Mouse (Mus musculus): ENCODE measurements around the gene Igfbp5. TPM values are rescaled to one million over a fixed set of nuclear protein-coding genes. Genes with fewer than 3 reads are reported as not detected.

Gene Igfbp5
- polyA plus RNA-seq, 1 experiment = 5.5 TPM

- WGBS = 81% methylated on average over 10 of the region's 10 CpGs
Measured at GRCm38 (mm10) chr1:72868429-72869215, 6.1 kb downstream of the Igfbp5 start.

GRCm38 (mm10) chr1:72867346-72867745, 7.3 kb downstream of the Igfbp5 start:
- Histone ChIP-seq H3K36me3 (ENCODE audit: control insufficient read depth, insufficient read depth, low read length) (no peaks in the 10 kb centered on the region), H3K27ac (ENCODE audit: insufficient read depth, low read depth, low read length) (no peak overlapping the region), H3K27me3 (ENCODE audit: control insufficient read depth, insufficient read depth, low read length) (no peaks in the 10 kb centered on the region; the same call in 1 of the 2 replicates), H3K4me3 (ENCODE audit: low read depth, low read length) (no peak overlapping the region), H3K4me1 (ENCODE audit: control insufficient read depth, insufficient read depth, insufficient read length, low read length) (peaks cover 14% of the 10 kb centered on the region)
- 67% methylated on average over 1 of the region's 1 CpGs for WGBS
- no peak for TF ChIP-seq CTCF (IDR thresholded peaks at IDR 0.05; ENCODE audit: extremely low read depth, insufficient read length, insufficient replicate concordance, low read depth, low read length)
- TF ChIP-seq POLR2A (IDR thresholded peaks at IDR 0.05; ENCODE audit: low read depth, low read length) = no peak

More at GRCm38 (mm10) chr1:72868429-72869215, 6.1 kb downstream of the Igfbp5 start:
- Histone ChIP-seq H3K4me1 (ENCODE audit: control insufficient read depth, insufficient read depth, insufficient read length, low read length) (peaks cover 14% of the 10 kb centered on the region), H3K27ac (ENCODE audit: insufficient read depth, low read depth, low read length) (no peak overlapping the region), H3K4me3 (ENCODE audit: low read depth, low read length) (no peak overlapping the region), H3K27me3 (ENCODE audit: control insufficient read depth, insufficient read depth, low read length) (peaks cover 10% of the 10 kb centered on the region), H3K36me3 (ENCODE audit: control insufficient read depth, insufficient read depth, low read length) (no peaks in the 10 kb centered on the region)
- TF ChIP-seq POLR2A (IDR thresholded peaks at IDR 0.05; ENCODE audit: low read depth, low read length) (no peak), CTCF (IDR thresholded peaks at IDR 0.05; ENCODE audit: extremely low read depth, insufficient read length, insufficient replicate concordance, low read depth, low read length) (no peak)

DNA sequence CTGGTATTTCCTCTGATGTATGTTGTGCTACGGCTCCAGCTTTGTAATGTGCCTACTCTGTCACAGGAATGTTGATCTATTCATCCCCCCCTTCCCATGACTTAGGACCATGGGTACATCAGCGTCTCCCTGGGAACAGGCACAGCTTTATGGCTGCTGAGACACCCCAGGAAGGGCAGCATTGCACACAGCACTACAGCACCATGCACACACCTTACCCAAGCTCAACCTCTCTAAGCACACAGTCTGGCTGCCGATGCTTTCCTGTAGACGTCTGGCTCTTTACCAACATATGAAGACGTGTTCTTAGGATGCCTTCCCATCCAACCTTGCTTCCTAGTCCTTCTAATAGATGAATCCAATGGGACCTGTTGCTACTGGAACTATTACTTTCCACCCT, 8.3 kb downstream of the Igfbp5 start:
- no peak for TF ChIP-seq POLR2A (IDR thresholded peaks at IDR 0.05; ENCODE audit: low read depth, low read length)
- no peak for TF ChIP-seq CTCF (IDR thresholded peaks at IDR 0.05; ENCODE audit: extremely low read depth, insufficient read length, insufficient replicate concordance, low read depth, low read length)
- Histone ChIP-seq H3K4me1 (ENCODE audit: control insufficient read depth, insufficient read depth, insufficient read length, low read length) (peaks cover 11% of the 10 kb centered on the region), H3K27ac (ENCODE audit: insufficient read depth, low read depth, low read length) (no peak overlapping the region), H3K4me3 (ENCODE audit: low read depth, low read length) (no peak overlapping the region), H3K36me3 (ENCODE audit: control insufficient read depth, insufficient read depth, low read length) (no peaks in the 10 kb centered on the region), H3K27me3 (ENCODE audit: control insufficient read depth, insufficient read depth, low read length) (no peaks in the 10 kb centered on the region)
- 74% methylated on average over 5 of the region's 5 CpGs for WGBS

GRCm38 (mm10) chr1:72865900-72866299, 8.8 kb downstream of the Igfbp5 start:
- H3K36me3 ChIP-seq (ENCODE audit: control insufficient read depth, insufficient read depth, low read length) = no peaks in the 10 kb centered on the region
- H3K4me3 ChIP-seq (ENCODE audit: low read depth, low read length) = no peak overlapping the region
- TF ChIP-seq CTCF (IDR thresholded peaks at IDR 0.05; ENCODE audit: extremely low read depth, insufficient read length, insufficient replicate concordance, low read depth, low read length) (peak; percentile 92; the same call in 1 of the 2 replicates), POLR2A (IDR thresholded peaks at IDR 0.05; ENCODE audit: low read depth, low read length) (no peak)
- 32% methylated on average over 6 of the region's 6 CpGs for WGBS
- H3K4me1 ChIP-seq (ENCODE audit: control insufficient read depth, insufficient read depth, insufficient read length, low read length) = peaks cover 9% of the 10 kb centered on the region
- no peaks in the 10 kb centered on the region for H3K27me3 ChIP-seq (ENCODE audit: control insufficient read depth, insufficient read depth, low read length)
- no peak overlapping the region for H3K27ac ChIP-seq (ENCODE audit: insufficient read depth, low read depth, low read length)

- H3K4me3 ChIP-seq (ENCODE audit: low read depth, low read length) = no peak overlapping the region
- no peaks in the 10 kb centered on the region for H3K4me1 ChIP-seq (ENCODE audit: control insufficient read depth, insufficient read depth, insufficient read length, low read length)
- no peaks in the 10 kb centered on the region for H3K27me3 ChIP-seq (ENCODE audit: control insufficient read depth, insufficient read depth, low read length)
- no peaks in the 10 kb centered on the region for H3K36me3 ChIP-seq (ENCODE audit: control insufficient read depth, insufficient read depth, low read length)
- no peak overlapping the region for H3K27ac ChIP-seq (ENCODE audit: insufficient read depth, low read depth, low read length)
- 74% methylated on average over 3 of the region's 3 CpGs for WGBS
- TF ChIP-seq POLR2A (IDR thresholded peaks at IDR 0.05; ENCODE audit: low read depth, low read length) (no peak), CTCF (IDR thresholded peaks at IDR 0.05; ENCODE audit: extremely low read depth, insufficient read length, insufficient replicate concordance, low read depth, low read length) (no peak)
Measured at GRCm38 (mm10) chr1:72864272-72864671, 10.4 kb downstream of the Igfbp5 start.

GRCm38 (mm10) chr1:72863692-72864091, 11.0 kb downstream of the Igfbp5 start:
- no peaks in the 10 kb centered on the region for H3K4me1 ChIP-seq (ENCODE audit: control insufficient read depth, insufficient read depth, insufficient read length, low read length)
- H3K27ac ChIP-seq (ENCODE audit: insufficient read depth, low read depth, low read length) = no peak overlapping the region
- TF ChIP-seq POLR2A (IDR thresholded peaks at IDR 0.05; ENCODE audit: low read depth, low read length) (no peak), CTCF (IDR thresholded peaks at IDR 0.05; ENCODE audit: extremely low read depth, insufficient read length, insufficient replicate concordance, low read depth, low read length) (no peak)
- WGBS = 85% methylated on average over 8 of the region's 8 CpGs
- H3K4me3 ChIP-seq (ENCODE audit: low read depth, low read length) = no peak overlapping the region
- no peaks in the 10 kb centered on the region for H3K27me3 ChIP-seq (ENCODE audit: control insufficient read depth, insufficient read depth, low read length)
- no peaks in the 10 kb centered on the region for H3K36me3 ChIP-seq (ENCODE audit: control insufficient read depth, insufficient read depth, low read length)

DNA sequence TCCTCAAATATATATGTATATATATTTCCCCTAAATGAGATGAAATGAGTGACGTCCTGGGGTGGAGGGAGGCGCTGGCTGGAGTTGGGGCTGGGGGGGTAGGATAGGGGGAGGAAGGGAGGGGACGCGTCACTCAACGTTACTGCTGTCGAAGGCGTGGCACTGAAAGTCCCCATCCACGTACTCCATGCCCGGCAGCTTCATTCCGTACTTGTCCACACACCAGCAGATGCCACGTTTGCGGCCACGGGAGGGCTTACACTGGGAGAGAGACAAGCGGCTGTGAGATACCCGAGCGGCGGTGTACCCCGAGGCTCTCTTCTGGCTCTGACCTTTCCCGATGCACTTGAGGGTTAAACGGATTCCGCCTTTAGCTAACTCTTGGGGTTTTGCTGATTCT, 12.4 kb downstream of the Igfbp5 start:
- TF ChIP-seq CTCF (IDR thresholded peaks at IDR 0.05; ENCODE audit: extremely low read depth, insufficient read length, insufficient replicate concordance, low read depth, low read length) (no peak), POLR2A (IDR thresholded peaks at IDR 0.05; ENCODE audit: low read depth, low read length) (no peak)
- Histone ChIP-seq H3K27me3 (ENCODE audit: control insufficient read depth, insufficient read depth, low read length) (no peaks in the 10 kb centered on the region), H3K36me3 (ENCODE audit: control insufficient read depth, insufficient read depth, low read length) (no peaks in the 10 kb centered on the region), H3K27ac (ENCODE audit: insufficient read depth, low read depth, low read length) (no peak overlapping the region), H3K4me3 (ENCODE audit: low read depth, low read length) (no peak overlapping the region), H3K4me1 (ENCODE audit: control insufficient read depth, insufficient read depth, insufficient read length, low read length) (no peaks in the 10 kb centered on the region)
- WGBS = 84% methylated on average over 21 of the region's 21 CpGs
